Mouse (Mus musculus) mesoderm, embryonic 11.5 days (tissue): ENCODE results near the gene 4930518I15Rik.
"Not testable (repeated sequence)": the region's sequence is repeated elsewhere in the genome, so short reads cannot be mapped to it uniquely, and the experiment has no call there.

Source experiments
- DNase-seq: peaks from one replicate; pipeline ENCODE4 v3.0.0-alpha.2; 2012; ENCODE audit warnings: low read depth, low spot score

4930518I15Rik gene

DNA sequence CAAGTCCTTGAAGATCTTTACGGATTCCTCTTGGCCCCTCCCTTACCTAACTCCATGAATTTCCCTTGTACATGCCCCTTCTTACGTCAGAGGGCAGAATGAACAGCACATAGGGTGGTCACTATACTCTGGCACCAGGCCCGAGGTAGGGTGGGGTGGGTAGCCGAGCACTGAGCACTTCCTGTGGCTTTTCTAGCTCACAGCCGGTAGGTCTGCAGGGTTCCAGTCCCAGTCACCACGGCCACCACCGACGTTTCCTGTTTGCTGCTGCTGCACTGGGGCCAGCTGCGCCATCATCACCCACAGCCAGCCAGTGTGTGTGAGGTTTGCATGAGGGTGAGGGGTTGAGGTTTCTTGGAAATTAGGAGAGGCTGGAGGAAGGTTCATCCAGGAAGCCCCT is 20.0 kb upstream of the 4930518I15Rik start:
- no peak for DNase-seq

DNA sequence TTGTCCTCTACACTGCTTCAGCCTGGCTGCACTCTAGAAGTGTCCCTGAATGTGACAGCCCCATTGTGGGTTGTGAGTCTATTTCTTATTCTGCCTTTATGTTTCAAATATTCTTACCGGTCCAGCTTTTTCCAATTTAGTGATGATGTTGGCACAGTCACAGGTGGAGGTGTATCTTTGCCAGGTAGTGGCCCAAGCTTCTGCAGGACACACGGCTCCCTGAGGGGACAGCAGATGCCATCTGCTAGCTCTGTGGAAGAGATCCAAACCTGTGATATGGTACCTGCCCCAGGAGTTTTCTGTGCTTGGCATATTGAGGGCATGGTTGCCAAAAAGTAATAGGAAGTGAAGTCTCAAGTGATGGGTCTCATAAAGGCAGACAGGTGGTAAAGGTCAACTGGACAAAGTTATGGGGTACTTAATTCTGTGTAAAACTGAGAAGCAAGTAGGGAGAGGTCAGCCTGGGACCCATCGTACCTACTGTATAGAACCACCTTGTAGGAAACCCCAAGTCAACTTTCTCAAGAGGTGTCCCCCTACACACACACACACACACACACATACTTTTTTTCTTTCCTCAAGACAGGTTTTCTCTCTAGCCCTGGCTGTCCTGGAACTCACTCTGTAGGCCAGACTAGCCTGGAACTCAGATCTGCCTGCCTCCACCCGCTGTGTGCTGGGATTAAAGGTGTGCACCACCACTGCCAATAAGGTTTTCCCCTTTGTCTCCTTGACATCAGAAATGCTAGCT is 17.2 kb upstream of the 4930518I15Rik start:
- DNase-seq = no peak

DNA sequence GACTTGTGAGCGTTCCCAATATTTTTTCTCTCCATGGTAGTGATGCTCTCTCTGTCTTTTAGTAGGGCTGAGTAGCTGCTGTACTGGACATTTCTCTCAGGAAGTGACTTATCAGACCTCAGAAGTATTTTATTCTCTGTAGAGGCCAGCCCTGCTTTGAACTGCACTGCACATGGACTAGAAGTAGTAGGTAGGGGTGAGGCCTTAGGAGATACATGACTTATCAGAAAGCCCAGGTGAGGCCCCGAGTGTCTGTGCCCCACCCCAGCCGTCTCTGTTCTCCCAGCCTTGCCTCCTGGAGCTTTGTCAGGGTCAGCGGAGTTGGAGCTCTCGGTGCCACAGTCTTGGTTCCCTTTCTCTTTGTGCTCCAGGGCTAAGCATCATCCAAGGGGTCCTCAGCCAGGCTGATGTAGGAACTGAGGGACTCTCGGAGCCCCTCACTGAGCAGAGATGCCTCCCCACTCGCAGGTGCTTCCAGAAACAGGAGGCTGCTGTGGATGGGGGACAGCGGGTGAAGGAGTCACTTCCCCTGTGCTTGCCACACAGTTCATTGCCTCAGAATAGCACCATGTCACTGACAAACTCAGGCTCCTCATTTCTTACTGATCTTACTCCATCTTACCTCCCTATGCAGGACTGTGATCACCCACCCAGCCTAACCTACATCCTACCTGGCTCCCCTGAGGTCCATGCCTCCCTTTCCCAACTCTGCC is 16.5 kb upstream of the 4930518I15Rik start:
- DNase-seq = no peak

DNA sequence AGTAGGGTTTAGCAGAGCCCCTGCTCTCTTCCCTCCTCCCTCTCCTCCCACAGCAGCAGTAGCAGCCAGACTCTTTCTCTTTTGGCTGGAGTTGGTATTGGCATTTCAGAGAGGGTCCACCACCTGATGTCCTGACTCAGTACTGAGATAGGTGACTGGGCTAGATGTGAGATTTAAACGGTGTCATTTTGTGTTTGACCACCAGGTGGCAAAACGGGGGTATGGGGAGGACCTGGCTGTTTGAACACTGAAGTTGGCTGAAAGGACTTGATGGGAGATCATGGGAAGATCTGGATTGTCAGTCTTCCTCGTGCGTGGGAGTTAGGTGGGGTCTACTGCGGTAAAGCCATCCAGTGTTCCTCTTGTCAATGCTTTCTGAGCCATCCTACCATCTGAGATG is 15.9 kb upstream of the 4930518I15Rik start:
- DNase-seq = peak; percentile 77

DNA sequence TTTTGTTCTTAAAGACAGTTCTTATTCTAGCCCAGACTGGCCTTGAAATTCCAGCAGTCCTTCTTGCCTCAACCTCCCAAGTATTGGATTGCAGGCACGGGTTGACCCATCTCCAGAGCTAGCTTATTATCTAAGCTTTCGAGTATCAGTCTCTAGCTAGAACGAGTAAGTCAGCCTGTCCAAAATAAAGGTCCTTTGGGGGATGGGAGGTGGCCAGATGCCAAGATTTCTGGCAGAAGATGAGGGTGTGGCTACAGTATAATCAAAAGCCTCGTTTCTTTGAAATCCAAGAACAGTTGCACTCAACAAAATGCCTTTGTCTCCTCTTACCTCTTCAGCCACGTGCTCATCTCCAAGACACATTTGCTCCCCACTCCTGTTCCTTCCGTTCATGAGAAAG is 12.8 kb upstream of the 4930518I15Rik start:
- DNase-seq = no peak

DNA sequence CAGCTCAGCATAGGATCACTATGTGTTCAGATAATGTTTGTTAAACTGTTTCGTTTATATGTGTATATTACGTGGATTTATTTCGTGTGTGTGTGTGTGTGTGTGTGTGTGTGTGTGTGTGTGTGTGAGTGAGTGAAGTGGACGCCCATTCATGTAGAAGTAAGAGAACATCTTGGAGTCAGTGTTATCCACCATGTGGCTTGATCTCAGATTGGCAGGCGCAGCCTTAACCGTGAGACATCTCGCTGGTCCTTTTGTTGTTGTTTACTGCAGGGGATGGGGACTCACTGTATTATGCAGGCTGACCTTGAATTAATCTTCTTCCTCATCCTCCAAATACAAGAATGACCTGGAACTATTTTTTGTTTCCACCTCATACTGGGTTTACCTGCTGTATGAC is 11.8 kb upstream of the 4930518I15Rik start:
- no peak for DNase-seq

DNA sequence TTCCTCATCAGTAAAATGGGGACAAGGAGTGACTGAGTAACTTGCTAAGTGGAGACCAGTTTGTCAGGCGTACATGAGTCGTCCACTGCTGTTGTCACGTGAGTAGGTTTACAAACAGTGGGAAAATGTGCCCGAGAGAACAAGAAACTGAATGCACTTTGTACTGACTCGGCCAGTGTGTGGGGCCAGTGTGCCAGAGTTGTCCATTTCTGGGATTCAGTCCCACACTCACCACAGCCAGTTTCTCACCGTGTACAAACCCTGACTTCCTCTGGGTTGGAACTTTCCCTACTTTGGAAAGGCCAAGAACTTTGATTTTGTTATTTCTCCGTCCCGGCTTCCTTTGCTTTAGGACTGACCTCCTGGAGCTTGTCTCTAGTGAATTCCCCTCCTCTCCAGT is 11.2 kb upstream of the 4930518I15Rik start:
- DNase-seq = no peak

DNA sequence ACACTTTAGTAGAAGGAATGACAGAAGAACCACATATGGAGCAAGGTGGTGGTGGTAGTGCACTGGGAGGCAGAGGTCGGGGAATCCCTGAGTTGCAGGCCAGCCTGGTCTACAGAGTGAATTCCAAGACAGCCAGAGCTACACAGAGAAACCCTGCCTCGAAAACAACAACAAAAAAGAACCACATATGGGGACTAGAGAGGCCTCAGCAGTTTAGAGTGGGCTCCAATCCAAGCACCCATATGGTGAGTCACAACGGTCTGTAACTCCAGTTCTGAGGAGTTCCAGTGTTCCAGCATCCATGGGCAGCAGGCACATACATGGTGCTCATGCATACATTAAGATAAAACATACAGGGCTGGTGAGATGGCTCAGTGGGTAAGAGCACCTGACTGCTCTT is 6.7 kb upstream of the 4930518I15Rik start:
- no peak for DNase-seq

DNA sequence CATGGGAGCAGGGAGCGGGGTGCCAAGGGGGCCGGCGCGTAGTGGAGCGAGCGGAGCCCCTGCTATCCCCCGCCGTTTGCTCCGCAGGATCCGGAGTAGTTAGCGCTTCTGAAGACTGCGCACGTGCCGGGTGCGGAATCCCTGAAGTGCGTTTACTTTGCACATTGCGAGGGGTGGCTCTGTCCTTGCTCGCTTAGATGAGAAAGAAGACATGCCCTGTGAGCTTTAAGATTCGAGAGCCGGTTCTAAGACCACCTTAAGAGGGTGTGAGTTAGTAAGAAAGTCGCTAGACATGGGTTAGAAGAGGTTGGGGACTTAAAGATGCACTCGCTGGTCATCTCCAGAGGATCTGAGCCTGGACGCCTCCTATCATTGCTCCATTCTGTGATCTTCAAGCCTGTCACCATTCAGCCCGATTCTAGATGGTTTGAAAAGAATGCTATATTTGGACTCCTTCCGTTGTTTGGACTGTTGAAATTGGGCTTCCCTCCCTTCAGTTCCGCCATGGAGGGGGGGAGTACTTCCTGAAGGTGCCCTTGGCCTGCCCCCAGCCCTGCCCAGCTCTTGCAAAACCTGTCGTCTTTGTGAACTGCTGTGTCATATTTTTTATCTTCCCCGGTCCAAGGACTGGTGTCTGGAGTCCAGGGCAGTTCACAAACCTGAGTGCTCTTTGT is 5.9 kb upstream of the 4930518I15Rik start:
- no peak for DNase-seq

DNA sequence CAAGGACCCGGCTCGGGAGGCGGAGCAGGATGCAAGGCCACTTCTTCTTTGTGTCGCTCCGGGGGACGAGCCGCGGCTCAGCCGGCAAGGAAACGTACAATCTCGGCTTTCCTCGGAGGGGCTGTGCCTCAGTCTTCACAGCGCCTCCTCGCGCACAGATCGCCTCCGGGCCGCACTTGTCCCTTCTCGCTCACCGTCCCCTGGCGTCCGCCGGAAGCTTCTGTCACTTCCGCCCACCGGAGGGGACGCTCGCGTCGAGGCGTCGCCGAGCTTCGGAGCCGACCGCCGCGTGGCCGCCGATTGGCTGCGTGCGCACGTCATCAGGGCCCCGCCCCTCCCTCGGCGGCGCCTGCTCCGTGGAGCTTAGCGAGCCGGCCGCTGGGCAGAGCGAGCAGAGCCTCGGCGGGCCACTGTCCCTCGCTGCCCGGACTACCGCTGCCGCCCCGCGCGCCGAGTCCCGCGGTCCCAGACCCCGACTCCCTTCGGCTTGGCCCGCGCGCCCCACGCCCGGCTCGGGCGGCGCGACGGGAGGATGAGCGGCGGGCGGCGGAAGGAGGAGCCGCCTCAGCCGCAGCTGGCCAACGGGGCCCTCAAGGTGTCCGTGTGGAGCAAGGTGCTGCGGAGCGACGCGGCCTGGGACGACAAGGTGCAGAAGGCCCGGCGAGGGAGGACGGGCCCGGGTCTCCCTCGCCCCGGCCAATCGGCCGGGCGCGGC is 5.2 kb upstream of the 4930518I15Rik start, which contains the start of gene Rab5if:
Rab5if (plus strand) TSS at position 357 of the 715 bp plus-strand sequence.
- DNase-seq = peak; percentile 99

DNA sequence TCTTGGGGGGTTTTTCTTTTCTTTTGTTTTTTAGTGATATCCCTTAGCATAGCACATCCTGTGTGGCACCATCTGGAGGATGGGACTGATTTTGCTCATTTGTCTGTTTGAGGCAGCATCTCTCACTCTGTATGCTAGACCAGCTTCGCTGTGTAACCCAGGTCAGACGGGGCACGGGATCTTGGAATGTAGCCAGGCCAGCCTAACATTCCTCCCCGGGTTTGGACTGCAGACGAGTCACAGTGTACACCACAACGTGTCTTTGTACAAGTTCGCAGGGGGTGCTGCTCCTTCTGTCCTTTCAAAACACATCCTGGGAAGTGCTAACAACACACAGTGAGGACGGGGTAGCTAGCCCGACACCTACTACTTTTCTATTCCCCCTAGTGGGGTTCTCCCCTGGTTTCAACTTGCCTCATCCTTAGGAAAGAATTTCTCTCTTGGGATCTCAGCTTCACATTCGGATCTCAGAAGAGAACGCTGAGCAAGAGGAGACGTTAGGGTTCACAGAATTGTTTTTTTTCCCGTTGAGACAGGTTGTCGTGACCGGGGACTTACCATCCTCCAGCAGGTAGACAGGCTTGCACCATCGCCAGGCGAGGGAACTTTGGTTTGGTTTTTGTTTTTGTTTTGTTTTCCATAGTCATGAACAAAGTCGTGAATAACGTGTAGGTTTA is 4.4 kb upstream of the 4930518I15Rik start:
- DNase-seq = peak; percentile 73

DNA sequence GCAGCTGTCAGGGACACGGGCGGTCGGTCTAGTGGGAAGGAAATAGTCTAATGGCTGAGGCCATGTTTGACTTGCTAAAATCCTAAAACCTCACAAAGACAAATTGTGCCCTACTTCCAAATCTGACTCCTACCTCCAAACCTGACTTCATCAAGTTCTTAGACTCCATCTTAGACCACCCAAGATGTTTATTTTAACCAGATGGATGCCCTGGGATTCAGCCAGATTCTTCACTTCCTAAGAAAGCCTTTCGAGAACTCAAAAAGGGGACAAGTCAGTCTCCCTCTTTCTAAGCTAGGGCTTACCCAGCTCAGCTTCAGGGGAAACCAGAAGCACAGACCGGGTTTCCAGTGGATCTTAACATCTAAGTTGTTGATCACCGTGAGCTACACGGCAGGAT is 925 bp upstream of the 4930518I15Rik start:
- DNase-seq = no peak

DNA sequence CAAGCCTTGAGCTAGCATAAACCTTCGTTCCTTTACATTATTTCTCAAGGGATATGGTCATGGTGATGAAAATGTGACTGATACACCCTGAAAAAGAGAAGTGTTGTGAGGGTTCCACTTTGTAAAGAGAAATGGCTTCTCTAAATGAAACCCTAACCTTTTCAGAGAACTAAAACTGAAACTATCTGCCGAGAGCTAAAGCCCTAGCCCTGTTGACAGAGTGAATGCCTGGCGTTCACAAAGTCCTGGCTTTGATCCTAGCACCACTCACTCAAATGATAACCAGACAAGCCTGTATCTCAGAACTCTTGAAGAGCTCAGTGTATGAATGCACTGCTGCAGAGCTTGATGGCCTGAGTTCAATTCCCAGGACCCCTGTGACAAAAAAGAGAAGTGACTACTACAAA is 358 bp downstream of the 4930518I15Rik start:
- no peak for DNase-seq

DNA sequence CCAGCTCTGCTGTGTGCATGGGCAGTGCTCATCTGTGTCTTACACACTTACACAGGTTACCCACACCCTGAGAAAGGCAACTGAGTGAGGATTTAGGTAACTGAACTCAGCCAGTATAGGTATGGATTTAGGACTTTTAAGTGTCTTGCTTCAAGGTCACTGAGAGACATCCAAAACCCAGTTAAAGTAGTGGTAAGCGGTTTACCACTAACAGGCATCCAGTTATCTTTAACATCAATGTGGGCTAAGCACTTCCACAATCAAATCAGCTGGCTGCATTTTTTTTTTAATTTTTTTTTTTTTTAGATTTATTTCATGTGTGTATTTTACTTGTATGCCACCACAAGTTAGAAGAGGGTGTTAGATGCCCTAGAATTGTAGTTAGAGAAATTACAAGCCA is 1.4 kb downstream of the 4930518I15Rik start:
- DNase-seq = no peak

DNA sequence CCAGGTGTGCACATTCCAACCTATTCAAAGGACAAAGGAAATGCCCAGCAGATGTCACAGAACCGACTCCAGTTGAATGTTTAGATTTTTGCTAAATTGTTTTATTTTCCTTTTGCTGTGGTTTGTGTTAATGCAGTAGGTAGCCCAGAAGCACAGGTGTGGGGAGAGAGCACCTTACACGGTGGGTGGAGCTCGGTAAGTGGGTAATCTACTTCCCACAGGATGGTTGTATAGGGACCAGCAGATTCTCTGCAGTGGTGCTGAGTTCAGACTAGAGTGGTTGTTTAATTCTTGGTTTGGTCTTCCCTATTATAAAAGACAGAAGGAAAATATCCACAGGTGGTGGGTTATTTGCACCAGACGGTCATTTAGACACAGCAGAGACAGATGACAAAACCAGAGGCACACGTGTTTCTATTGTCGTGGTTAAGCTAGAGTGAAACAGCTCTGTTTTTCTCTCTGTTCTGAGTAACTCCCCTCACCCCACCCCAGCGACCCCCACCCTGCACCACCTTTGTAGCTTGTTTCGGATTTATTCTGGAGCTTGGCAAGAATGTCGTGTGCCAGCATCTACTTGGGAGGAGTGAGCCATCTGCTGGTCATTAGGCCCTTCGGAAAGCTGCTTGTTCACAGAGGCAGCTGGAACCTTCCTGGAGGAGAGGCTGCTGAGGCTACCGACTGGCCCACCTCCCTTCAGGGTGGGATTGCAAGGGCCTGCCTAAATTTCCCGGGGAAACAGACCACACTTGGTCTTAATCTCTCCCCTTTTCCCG is 3.6 kb downstream of the 4930518I15Rik start:
- not testable (repeated sequence) for DNase-seq

DNA sequence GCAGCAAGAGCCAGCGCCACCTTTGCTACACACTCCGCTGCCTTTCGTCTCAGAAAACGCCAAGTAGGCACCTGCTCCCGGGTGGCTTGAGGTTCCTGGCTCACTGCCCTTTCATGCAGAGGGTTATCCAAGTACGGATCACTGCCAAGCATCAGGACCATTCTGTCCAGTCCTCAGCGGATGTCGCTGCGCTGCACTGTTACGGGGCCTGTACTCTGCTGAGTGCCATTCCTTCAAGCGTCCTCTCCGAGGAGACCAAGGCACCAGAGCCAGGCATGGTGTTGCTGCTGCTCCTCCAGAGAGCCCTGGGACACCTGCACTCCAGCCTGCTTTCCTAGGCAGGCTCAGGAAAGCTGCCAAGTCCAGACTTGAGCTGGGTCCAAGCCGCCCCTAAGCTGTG is 4.2 kb downstream of the 4930518I15Rik start:
- DNase-seq = not testable (repeated sequence)

DNA sequence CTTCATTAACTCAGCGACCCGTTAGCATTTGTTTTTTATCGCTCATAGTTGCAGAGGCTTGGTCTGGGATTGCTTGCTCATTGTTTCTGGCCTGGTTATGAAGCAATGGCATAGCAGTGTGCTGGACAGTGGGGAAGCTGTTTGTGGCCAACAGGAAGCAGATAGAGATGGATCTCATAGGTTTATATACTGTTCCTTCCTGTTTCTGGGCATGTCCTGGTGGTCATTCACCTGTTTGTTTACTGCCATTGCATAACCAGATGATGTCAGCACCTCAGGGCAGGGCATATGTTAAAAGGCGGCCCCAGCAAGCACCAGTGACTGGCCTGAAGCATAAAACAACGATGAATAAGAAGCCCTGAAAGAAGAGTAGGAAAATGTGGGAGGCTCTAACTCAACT is 7.2 kb downstream of the 4930518I15Rik start:
- no peak for DNase-seq

DNA sequence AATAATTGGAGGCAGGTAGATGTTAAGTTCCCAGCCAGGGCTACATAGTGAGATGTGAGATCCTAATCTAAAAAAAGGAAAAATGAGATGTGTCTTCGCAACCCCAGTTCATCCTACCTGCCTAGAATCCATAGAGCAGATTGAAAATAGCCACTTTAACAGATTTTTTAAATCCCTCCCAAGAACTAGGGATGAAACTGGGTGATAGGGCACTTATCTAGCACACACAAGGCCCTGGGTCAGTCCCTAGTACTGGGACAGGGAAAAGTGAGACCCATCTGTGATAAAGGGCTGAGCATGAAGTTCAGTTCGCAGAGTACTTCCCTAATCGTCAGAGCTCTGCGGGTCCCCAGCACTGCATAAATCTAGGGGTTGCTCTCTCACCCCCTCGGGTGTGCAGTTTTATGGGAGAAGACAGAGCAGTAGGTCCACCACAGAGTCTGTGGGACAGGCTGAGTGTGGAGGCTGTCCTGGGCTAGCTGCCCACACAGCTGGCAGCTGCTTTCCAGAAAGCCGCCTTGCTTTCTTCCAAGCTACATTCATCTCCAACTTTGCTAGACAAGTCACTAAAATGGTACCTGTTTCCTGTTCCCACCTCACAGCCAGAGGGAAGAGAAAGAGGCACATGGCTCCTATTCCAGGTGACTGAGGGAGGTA is 9.1 kb downstream of the 4930518I15Rik start:
- DNase-seq = no peak

DNA sequence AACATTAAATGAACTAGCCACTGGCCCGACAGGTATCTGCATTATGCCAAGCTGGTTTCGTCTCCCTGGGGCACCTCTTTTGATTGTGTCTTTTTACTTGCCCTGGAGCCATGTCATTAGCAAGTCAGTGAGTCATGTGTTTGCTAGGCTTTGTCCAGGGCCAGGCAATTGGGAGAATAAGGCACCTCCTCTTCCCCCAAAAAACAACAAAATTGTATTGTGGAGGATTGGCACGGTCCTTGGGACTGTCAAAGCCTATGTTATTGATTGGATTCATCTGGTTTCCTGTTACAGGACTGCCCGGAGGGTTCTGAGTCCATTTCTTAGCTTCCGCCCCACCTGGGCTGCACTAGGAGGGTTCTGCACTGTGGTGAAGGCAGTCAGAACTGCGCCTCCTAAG is 10.1 kb downstream of the 4930518I15Rik start:
- no peak for DNase-seq

DNA sequence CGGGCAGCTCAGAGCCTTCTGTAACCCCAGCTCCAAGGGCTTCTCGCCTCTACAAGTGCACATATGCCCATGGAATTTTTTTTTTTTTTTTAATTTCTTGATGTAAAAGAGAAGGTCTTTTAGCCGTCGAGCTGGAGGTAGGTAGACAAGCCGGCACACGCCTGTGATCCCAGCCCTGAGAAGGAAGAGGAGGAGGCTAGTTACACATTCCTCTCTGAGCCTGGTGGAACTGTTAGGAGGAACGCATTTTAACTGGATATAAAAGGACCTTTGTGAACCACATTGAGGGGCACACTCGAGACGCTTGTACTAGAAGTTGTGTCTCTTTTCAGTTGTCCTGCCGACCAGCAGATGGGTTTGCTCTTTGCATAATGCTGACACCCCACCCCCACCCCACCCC is 13.0 kb downstream of the 4930518I15Rik start:
- peak; percentile 37 for DNase-seq
